Mouse (Mus musculus): ENCODE measurements around the gene Olfr1222. TPM values are rescaled to one million over a fixed set of nuclear protein-coding genes. Genes with fewer than 3 reads are reported as not detected.

Gene Olfr1222
- polyA plus RNA-seq, 1 experiment from 2014 or later, result not detected

DNA sequence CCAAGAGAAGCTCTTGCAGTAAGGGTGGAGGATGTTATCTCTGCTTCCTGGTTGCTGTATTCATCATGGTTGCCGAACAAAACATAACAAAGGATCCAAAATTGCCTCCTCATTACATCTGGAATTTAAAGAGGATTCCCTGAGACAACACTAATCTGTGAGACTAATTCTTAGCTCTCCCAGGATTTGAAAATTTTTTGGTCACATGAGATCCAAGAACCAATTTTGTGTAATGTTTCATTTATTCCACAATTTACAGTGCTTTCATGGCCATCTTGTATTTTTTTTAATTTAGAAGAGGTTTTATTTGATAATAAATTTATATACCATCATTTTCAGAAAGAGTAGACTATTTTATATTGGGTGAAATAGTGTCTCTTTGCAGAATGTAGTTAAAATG, 49.4 kb downstream of the Olfr1222 start, which contains the start of gene Olfr1219:
Gene Olfr1219 (minus strand): TSS at position 101 of the 400 bp plus-strand sequence.
- WGBS, result 72% methylated on average over 1 of the region's 1 CpGs
- no peaks in the 10 kb centered on the region for H3K36me3 ChIP-seq (ENCODE audit: control insufficient read depth, insufficient read depth, low read length)
- no peaks in the 10 kb centered on the region for H3K9me3 ChIP-seq (ENCODE audit: control insufficient read depth, low read length)
- no peak for ATAC-seq (ENCODE audit: insufficient read depth, low FRiP score, low TSS enrichment)
- H3K27ac ChIP-seq (ENCODE audit: low read depth, low read length), result no peak within 1 kb of the TSS
- H3K4me2 ChIP-seq (ENCODE audit: low read depth), result no peak within 1 kb of the TSS
- no peaks in the 10 kb centered on the region for H3K4me1 ChIP-seq (ENCODE audit: control insufficient read depth, insufficient read depth, low read length)
- H3K4me3 ChIP-seq (ENCODE audit: low read depth, low read length), result no peak within 1 kb of the TSS
- DNase-seq (ENCODE audit: low spot score), result no peak
- H3K27me3 ChIP-seq (ENCODE audit: control insufficient read depth, insufficient read depth, low read length), result no peaks in the 10 kb centered on the region
- H3K9ac ChIP-seq (ENCODE audit: low read length), result no peak within 1 kb of the TSS

DNA sequence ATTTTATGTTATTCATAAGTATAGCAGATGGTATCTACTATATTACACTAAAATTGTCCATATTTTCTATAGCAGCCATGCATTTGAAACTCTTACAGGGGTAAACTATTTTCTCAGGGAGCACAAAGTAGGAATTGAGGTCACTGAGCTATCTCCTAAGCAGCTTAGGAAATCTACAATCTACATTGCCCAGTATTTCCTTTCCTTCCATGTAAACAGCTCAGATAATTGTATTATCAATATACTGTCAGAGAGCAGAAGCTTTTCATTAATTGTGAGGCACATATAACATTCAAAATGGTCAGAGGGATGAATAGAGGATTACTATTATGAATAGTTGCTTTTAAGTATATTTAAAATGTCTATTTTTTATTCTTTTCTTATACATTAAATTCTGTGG, 51.4 kb downstream of the Olfr1222 start:
- H3K4me3 ChIP-seq (ENCODE audit: low read depth, low read length), result no peak overlapping the region
- H3K4me1 ChIP-seq (ENCODE audit: control insufficient read depth, insufficient read depth, low read length), result no peaks in the 10 kb centered on the region
- no peak for DNase-seq (ENCODE audit: low spot score)
- H3K9me3 ChIP-seq (ENCODE audit: control insufficient read depth, low read length), result no peaks in the 10 kb centered on the region
- H3K27me3 ChIP-seq (ENCODE audit: control insufficient read depth, insufficient read depth, low read length), result no peaks in the 10 kb centered on the region
- no peak overlapping the region for H3K4me2 ChIP-seq (ENCODE audit: low read depth)
- no peak overlapping the region for H3K9ac ChIP-seq (ENCODE audit: low read length)
- H3K27ac ChIP-seq (ENCODE audit: low read depth, low read length), result no peak overlapping the region
- no peak for ATAC-seq (ENCODE audit: insufficient read depth, low FRiP score, low TSS enrichment)
- H3K36me3 ChIP-seq (ENCODE audit: control insufficient read depth, insufficient read depth, low read length), result no peaks in the 10 kb centered on the region

Other genes starting within 250 kb of the Olfr1222 start
- gene Olfr1208, start 230.7 kb downstream of the Olfr1222 start, polyA plus RNA-seq (2014; fragmentation: Nextera tagmentation; extraction: Ambion mirVana), result not detected in 2 replicates
- gene Olfr1209, start 217.9 kb downstream of the Olfr1222 start, polyA plus RNA-seq (2014; fragmentation: Nextera tagmentation; extraction: Ambion mirVana), result not detected in 2 replicates
- gene Olfr1211, start 194.9 kb downstream of the Olfr1222 start, polyA plus RNA-seq (2014; fragmentation: Nextera tagmentation; extraction: Ambion mirVana), result not detected in 2 replicates
- gene Olfr1212, start 179.1 kb downstream of the Olfr1222 start, polyA plus RNA-seq (2014; fragmentation: Nextera tagmentation; extraction: Ambion mirVana), result not detected in 2 replicates
- not detected in 2 replicates for gene Gm13762, start 152.8 kb downstream of the Olfr1222 start, polyA plus RNA-seq (2014; fragmentation: Nextera tagmentation; extraction: Ambion mirVana)
- not detected in 2 replicates for gene Olfr1214, start 140.4 kb downstream of the Olfr1222 start, polyA plus RNA-seq (2014; fragmentation: Nextera tagmentation; extraction: Ambion mirVana)
- not detected in 2 replicates for gene Olfr1215, start 126.1 kb downstream of the Olfr1222 start, polyA plus RNA-seq (2014; fragmentation: Nextera tagmentation; extraction: Ambion mirVana)
- gene Olfr1216, start 114.7 kb downstream of the Olfr1222 start, polyA plus RNA-seq (2014; fragmentation: Nextera tagmentation; extraction: Ambion mirVana), result not detected in 2 replicates
- gene Olfr1217, start 101.0 kb downstream of the Olfr1222 start, polyA plus RNA-seq (2014; fragmentation: Nextera tagmentation; extraction: Ambion mirVana), result not detected in 2 replicates
- not detected in 2 replicates for gene Olfr1218, start 71.9 kb downstream of the Olfr1222 start, polyA plus RNA-seq (2014; fragmentation: Nextera tagmentation; extraction: Ambion mirVana)
- gene Olfr1219, start 49.5 kb downstream of the Olfr1222 start, polyA plus RNA-seq (2014; fragmentation: Nextera tagmentation; extraction: Ambion mirVana), result not detected in 2 replicates
- gene Olfr1220, start 26.2 kb downstream of the Olfr1222 start, polyA plus RNA-seq (2014; fragmentation: Nextera tagmentation; extraction: Ambion mirVana), result not detected in 2 replicates
- gene Olfr1221, start 15.8 kb downstream of the Olfr1222 start, polyA plus RNA-seq (2014; fragmentation: Nextera tagmentation; extraction: Ambion mirVana), result not detected in 2 replicates
- gene Olfr1223, start 18.5 kb upstream of the Olfr1222 start, polyA plus RNA-seq (2014; fragmentation: Nextera tagmentation; extraction: Ambion mirVana), result not detected in 2 replicates
- not detected in 2 replicates for gene Olfr1224-ps1, start 31.0 kb upstream of the Olfr1222 start, polyA plus RNA-seq (2014; fragmentation: Nextera tagmentation; extraction: Ambion mirVana)
- not detected in 2 replicates for gene Olfr1225, start 41.6 kb upstream of the Olfr1222 start, polyA plus RNA-seq (2014; fragmentation: Nextera tagmentation; extraction: Ambion mirVana)
- not detected in 2 replicates for gene Olfr1226, start 67.0 kb upstream of the Olfr1222 start, polyA plus RNA-seq (2014; fragmentation: Nextera tagmentation; extraction: Ambion mirVana)
- not detected in 2 replicates for gene Olfr1228, start 121.0 kb upstream of the Olfr1222 start, polyA plus RNA-seq (2014; fragmentation: Nextera tagmentation; extraction: Ambion mirVana)
- not detected in 2 replicates for gene Olfr1229, start 155.0 kb upstream of the Olfr1222 start, polyA plus RNA-seq (2014; fragmentation: Nextera tagmentation; extraction: Ambion mirVana)
- not detected in 2 replicates for gene Olfr1230, start 164.2 kb upstream of the Olfr1222 start, polyA plus RNA-seq (2014; fragmentation: Nextera tagmentation; extraction: Ambion mirVana)
- not detected in 2 replicates for gene Olfr1231, start 174.0 kb upstream of the Olfr1222 start, polyA plus RNA-seq (2014; fragmentation: Nextera tagmentation; extraction: Ambion mirVana)
- not detected in 2 replicates for gene Olfr1232, start 196.6 kb upstream of the Olfr1222 start, polyA plus RNA-seq (2014; fragmentation: Nextera tagmentation; extraction: Ambion mirVana)
- not detected in 2 replicates for gene Olfr1233, start 209.3 kb upstream of the Olfr1222 start, polyA plus RNA-seq (2014; fragmentation: Nextera tagmentation; extraction: Ambion mirVana)
- not detected in 2 replicates for gene Olfr1234, start 231.8 kb upstream of the Olfr1222 start, polyA plus RNA-seq (2014; fragmentation: Nextera tagmentation; extraction: Ambion mirVana)

All from neural tube, embryonic 11.5 days (tissue).